Mouse (Mus musculus) heart, adult 2 months (tissue): ENCODE results near the gene Tmem189.

Experiments used
- CTCF ChIP-seq: fragments of 200-600 bp; IDR thresholded peaks from 2 replicates; pipeline ENCODE4 v1.8.1; 2022; ENCODE audit warnings: antibody characterized with exemption, mild to moderate bottlenecking, moderate library complexity
- POLR2A ChIP-seq: fragments of 200-500 bp; IDR thresholded peaks from 2 replicates; pipeline ENCODE4 v1.6.1; 2011; ENCODE audit warnings: mild to moderate bottlenecking, low read depth, low read length, control low read depth; ENCODE audit not compliant: insufficient read depth

DNA sequence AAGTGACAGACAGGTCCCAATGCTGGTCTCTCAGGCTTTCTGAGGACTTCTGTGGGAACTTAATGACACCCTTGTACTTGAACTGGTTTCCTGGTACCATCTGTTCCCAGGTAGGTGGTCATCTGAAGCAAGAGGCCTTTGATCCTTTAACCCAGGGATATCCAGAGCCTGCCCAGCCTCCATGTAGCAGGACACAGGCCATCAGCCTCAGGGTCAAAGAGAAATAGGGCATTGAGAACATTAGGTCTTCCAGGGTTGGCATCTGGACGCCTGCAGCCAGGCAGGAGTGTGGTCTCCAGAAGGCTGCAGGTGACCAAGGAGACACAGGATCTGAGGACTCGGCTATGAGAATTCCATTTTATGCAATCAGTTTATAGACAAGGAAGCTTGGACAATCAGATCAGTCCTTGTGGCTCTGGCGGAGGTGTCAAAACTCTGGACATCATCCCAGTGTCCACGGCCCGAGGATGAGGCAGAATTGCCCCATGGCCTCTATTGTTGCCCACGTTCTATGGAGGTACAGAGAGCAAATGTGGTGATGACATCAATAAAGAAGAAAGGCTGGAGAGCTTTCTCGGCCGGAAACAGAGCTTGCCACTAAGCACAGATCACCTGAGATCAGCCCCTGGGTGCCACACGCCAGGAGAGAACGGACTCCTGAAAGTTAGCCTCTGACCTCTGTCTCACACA, 34.6 kb downstream of the Tmem189 start:
- TF ChIP-seq CTCF (no peak), POLR2A (no peak)
